Mouse (Mus musculus) ES-E14 (cell line): Measurements from ENCODE around the gene Sema3b. TPM values are rescaled to one million over a fixed set of nuclear protein-coding genes. Genes with fewer than 3 reads are reported as not detected.

Experiments used
- DNase-seq: peaks from one replicate; pipeline ENCODE4 v3.0.0-alpha.2; 2013; ENCODE audit warnings: low read depth, low spot score
- H3K27ac ChIP-seq: 2 replicates; pipeline ENCODE4 v1.5.1; 2012; ENCODE audit warnings: low read depth, mild to moderate bottlenecking, low read length, moderate library complexity, mixed read lengths; ENCODE audit not compliant: poor library complexity, insufficient read depth, severe bottlenecking
- H3K36me3 ChIP-seq: 2 replicates; pipeline ENCODE4 v1.6.1; 2012; ENCODE audit warnings: mild to moderate bottlenecking, low read length, moderate library complexity, mixed read lengths; ENCODE audit not compliant: control insufficient read depth, poor library complexity, insufficient read depth, severe bottlenecking
- H3K4me1 ChIP-seq, 2 experiments: fragments of 150-350 bp in 1 of 2; sonication (generic) in 1 of 2; 2 replicates each; pipeline ENCODE4 v1.6.1; 2012; ENCODE audit warnings: low read length in 2 of 2, mild to moderate bottlenecking in 1 of 2, mixed read lengths in 1 of 2; ENCODE audit not compliant: control insufficient read depth in 2 of 2, insufficient read depth in 2 of 2, poor library complexity in 1 of 2
- H3K4me3 ChIP-seq, 2 experiments: fragments of 150-350 bp in 1 of 2; sonication (generic) in 1 of 2; 2 replicates each; pipeline ENCODE4 v1.5.1; 2012; ENCODE audit warnings: low read length in 2 of 2, low read depth in 1 of 2, mild to moderate bottlenecking in 1 of 2, mixed read lengths in 1 of 2; ENCODE audit not compliant: insufficient read depth in 1 of 2, poor library complexity in 1 of 2, severe bottlenecking in 1 of 2
- H3K9ac ChIP-seq: 2 replicates; pipeline ENCODE4 v1.6.1; 2012; ENCODE audit warnings: low read depth, mild to moderate bottlenecking, low read length, mixed read lengths; ENCODE audit not compliant: poor library complexity, insufficient read depth, severe bottlenecking
- H3K9me3 ChIP-seq: fragments of 150-350 bp; sonication (generic); 2 replicates; pipeline ENCODE4 v1.6.1; 2012; ENCODE audit warnings: low read depth, mild to moderate bottlenecking, low read length; ENCODE audit not compliant: control insufficient read depth, insufficient read depth
- CHD2 ChIP-seq: IDR thresholded peaks from 2 replicates; pipeline ENCODE4 v1.6.1; 2014; ENCODE audit warnings: mild to moderate bottlenecking, low read depth, low read length, inconsistent platforms
- HCFC1 ChIP-seq: IDR thresholded peaks from 2 replicates; pipeline ENCODE4 v1.6.1; 2012; ENCODE audit warnings: low read length, inconsistent platforms, borderline replicate concordance; ENCODE audit not compliant: insufficient read depth
- MAFK ChIP-seq: IDR thresholded peaks from 2 replicates; pipeline ENCODE4 v1.6.1; 2014; ENCODE audit warnings: mild to moderate bottlenecking, low read depth, low read length, inconsistent platforms; ENCODE audit not compliant: insufficient read depth
- ZC3H11A ChIP-seq: IDR thresholded peaks from 2 replicates; pipeline ENCODE4 v1.6.1; 2012; ENCODE audit warnings: low read depth, mild to moderate bottlenecking, inconsistent platforms, low read length, borderline replicate concordance
- ZNF384 ChIP-seq: IDR thresholded peaks from 2 replicates; pipeline ENCODE4 v1.6.1; 2012; ENCODE audit warnings: low read depth, low read length, inconsistent platforms
- in situ Hi-C, 2 experiments: fragments of 600-800 bp; cut with MboI; formaldehyde crosslinking; loops; one replicate each; pipeline ENCODE4 v1.15.1; 2025; ENCODE audit warnings: low sequenced_read_pairs in 2 of 2, inconsistent platforms in 1 of 2; ENCODE audit not compliant: unreplicated experiment in 2 of 2
- total RNA-seq: library from RNA; depleted of rRNA; stranded (reverse); fragments of 300-350 nt; gene quantifications from 2 replicates; pipeline ENCODE4 v1.2.3, GENCODE M21; 2012

Sema3b gene
- total RNA-seq, 1 experiment = 7.4 TPM

GRCm38 (mm10) chr9:107650708-107651481 is 41.9 kb upstream of the Sema3b start:
- no peak overlapping the region for H3K9ac ChIP-seq
- H3K36me3 ChIP-seq = no peaks in the 10 kb centered on the region
- in situ Hi-C loops = no loop called here
- TF ChIP-seq MAFK = no peak
- TF ChIP-seq CHD2 = no peak
- TF ChIP-seq HCFC1 = no peak
- no peak for TF ChIP-seq ZNF384
- TF ChIP-seq ZC3H11A = no peak
- no peak for DNase-seq
- H3K27ac ChIP-seq = no peak overlapping the region
- peaks cover 0 to 9% of the 10 kb centered on the region in 2 experiments; a peak in 1 of 4 replicates for H3K4me1 ChIP-seq
- no peak overlapping the region for H3K4me3 ChIP-seq
- no peaks in the 10 kb centered on the region for H3K9me3 ChIP-seq

GRCm38 (mm10) chr9:107650225-107650624 is 41.2 kb upstream of the Sema3b start:
- Histone ChIP-seq H3K4me1 (peaks cover 0 to 9% of the 10 kb centered on the region in 2 experiments; a peak in 1 of 4 replicates), H3K27ac (no peak overlapping the region), H3K9me3 (no peaks in the 10 kb centered on the region), H3K4me3 (no peak overlapping the region), H3K36me3 (no peaks in the 10 kb centered on the region), H3K9ac (no peak overlapping the region)
- DNase-seq = no peak
- in situ Hi-C loops = no loop called here
- TF ChIP-seq CHD2 = no peak
- TF ChIP-seq ZNF384 = no peak
- TF ChIP-seq MAFK = no peak
- TF ChIP-seq HCFC1 = no peak
- TF ChIP-seq ZC3H11A = no peak

GRCm38 (mm10) chr9:107648767-107649166 is 39.7 kb upstream of the Sema3b start:
- in situ Hi-C loops = no loop called here
- no peaks in the 10 kb centered on the region for H3K9me3 ChIP-seq
- TF ChIP-seq CHD2 (no peak), ZNF384 (no peak), ZC3H11A (no peak), HCFC1 (no peak), MAFK (no peak)

GRCm38 (mm10) chr9:107646975-107647374 is 37.9 kb upstream of the Sema3b start:
- Histone ChIP-seq H3K4me3 (no peak overlapping the region), H3K27ac (no peak overlapping the region), H3K9ac (no peak overlapping the region), H3K4me1 (peaks cover 5 to 10% of the 10 kb centered on the region in 2 experiments; a peak in 3 of 4 replicates), H3K36me3 (no peaks in the 10 kb centered on the region), H3K9me3 (no peaks in the 10 kb centered on the region)
- no peak for DNase-seq
- TF ChIP-seq HCFC1 (no peak), MAFK (no peak), ZNF384 (peak; percentile 58; the same call in 1 of the 2 replicates), CHD2 (no peak), ZC3H11A (no peak)
- in situ Hi-C loops = no loop called here

More at GRCm38 (mm10) chr9:107648767-107649166, 39.7 kb upstream of the Sema3b start:
- no peak for DNase-seq
- Histone ChIP-seq H3K4me3 (no peak overlapping the region), H3K36me3 (no peaks in the 10 kb centered on the region), H3K9ac (no peak overlapping the region), H3K27ac (no peak overlapping the region), H3K4me1 (peaks cover 5 to 9% of the 10 kb centered on the region in 2 experiments; a peak in 3 of 4 replicates)
